Mouse (Mus musculus): ENCODE data around the gene Ank2. TPM values are rescaled to one million over a fixed set of nuclear protein-coding genes. Genes with fewer than 3 reads are reported as not detected.

The Ank2 gene
- total and polyA plus RNA-seq, 3 experiments: 18.9 to 95.5 (median 57.8) TPM

DNA sequence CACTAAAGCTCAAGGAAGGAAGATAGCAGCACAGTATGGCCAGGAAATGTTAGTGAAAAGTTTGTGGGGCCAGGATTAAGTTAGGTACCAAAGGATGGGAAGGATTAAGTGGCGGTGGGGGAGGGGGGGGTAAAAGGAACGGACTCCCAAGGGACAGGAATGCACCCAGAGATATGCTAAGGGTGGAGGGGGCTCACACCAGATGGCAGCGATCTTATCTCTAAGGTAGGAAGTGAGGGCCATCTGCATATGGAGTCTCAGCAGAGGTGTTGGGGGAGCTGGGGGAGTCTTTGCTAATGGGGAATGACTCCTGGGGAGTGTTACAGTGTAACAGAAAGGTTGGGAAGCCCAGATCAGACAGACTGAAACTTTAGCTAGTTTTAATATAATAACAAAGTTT is 39.3 kb downstream of the Ank2 start:
- DNase-seq (ENCODE audit: low spot score): peak; percentile 34
- Histone ChIP-seq H3K27me3 (ENCODE audit: insufficient read depth, low read length) (no peaks in the 10 kb centered on the region), H3K36me3 (replicated peaks) (peaks cover 14% of the 10 kb centered on the region), H3K9me3 (replicated peaks) (no peaks in the 10 kb centered on the region), H3K4me1 (ENCODE audit: insufficient read depth, low read depth, low read length) (peaks cover 81% of the 10 kb centered on the region), H3K4me3 (ENCODE audit: low read depth, low read length) (peak overlapping the region; percentile 57; the same call in 1 of the 2 replicates)
- TF ChIP-seq POLR2AphosphoS5 (IDR thresholded peaks at IDR 0.05; ENCODE audit: insufficient replicate concordance, low read depth, low read length): no peak
- 0 out of 2 replicates have a peak, but pooled peaks have one; percentile 39 for TF ChIP-seq GATA2 (IDR thresholded peaks at IDR 0.05; ENCODE audit: borderline replicate concordance, low read depth, low read length)
- TF ChIP-seq TAL1 (conservative IDR thresholded peaks at IDR 0.05; ENCODE audit: low read depth, low read length): peak; percentile 71
- ATAC-seq (ENCODE audit: extremely low read depth, insufficient number of reproducible peaks, low FRiP score, poor library complexity, severe bottlenecking): peak; percentile 71

DNA sequence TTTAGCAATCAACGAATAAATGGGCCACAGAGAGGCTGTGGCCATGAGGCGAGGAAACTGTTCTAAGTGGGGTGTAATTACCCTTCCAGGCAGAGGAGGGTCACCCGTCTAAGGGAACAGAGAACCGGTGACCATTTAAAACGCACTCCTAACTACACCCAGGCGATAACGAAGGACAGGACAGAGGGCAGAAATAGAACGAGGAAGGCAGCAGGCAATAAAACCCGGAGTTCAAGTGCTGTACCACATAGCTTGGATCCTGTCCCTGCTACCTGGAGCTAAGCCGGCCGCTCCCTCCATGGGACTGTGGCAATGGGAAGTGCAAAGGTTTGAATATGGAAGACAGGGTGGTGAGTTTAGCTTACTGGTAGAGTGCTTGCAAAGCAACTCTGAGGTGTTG is 40.2 kb downstream of the Ank2 start:
- ATAC-seq (ENCODE audit: extremely low read depth, insufficient number of reproducible peaks, low FRiP score, poor library complexity, severe bottlenecking) (no peak), DNase-seq (ENCODE audit: low spot score) (no peak)
- H3K4me1 ChIP-seq (ENCODE audit: insufficient read depth, low read depth, low read length): peaks cover 85% of the 10 kb centered on the region
- H3K4me3 ChIP-seq (ENCODE audit: low read depth, low read length): peak overlapping the region; percentile 57; the same call in 1 of the 2 replicates
- TF ChIP-seq GATA2 (IDR thresholded peaks at IDR 0.05; ENCODE audit: borderline replicate concordance, low read depth, low read length) (no peak), CTCF (IDR thresholded peaks at IDR 0.05; ENCODE audit: low read depth, low read length) (no peak), TAL1 (conservative IDR thresholded peaks at IDR 0.05; ENCODE audit: low read depth, low read length) (no peak), POLR2AphosphoS5 (IDR thresholded peaks at IDR 0.05; ENCODE audit: insufficient replicate concordance, low read depth, low read length) (no peak), GATA1 (IDR thresholded peaks at IDR 0.05; ENCODE audit: borderline replicate concordance, low read length) (no peak)
- H3K9me3 ChIP-seq (replicated peaks): no peaks in the 10 kb centered on the region
- no peaks in the 10 kb centered on the region for H3K27me3 ChIP-seq (ENCODE audit: insufficient read depth, low read length)
- peaks cover 17% of the 10 kb centered on the region for H3K36me3 ChIP-seq (replicated peaks)

DNA sequence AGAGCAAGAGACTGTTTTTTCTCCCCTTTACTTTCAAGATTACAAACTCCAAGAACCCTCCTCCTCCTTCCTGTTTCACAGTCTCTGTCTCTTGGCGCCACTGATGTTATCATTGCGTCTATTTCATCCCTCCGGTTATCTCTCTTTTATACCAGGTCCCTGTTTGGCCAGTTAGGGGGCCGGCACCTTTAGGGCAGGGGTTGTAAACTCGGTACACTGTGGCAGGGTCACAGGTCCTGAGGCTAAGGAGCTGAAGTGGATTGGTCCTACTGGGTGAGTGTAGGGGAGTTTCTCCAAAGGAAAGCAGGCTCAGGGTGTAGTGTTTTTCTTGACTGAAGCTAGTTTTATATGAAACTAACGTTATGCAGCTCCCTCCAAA is 40.7 kb downstream of the Ank2 start:
- peak overlapping the region; percentile 57; the same call in 1 of the 2 replicates for H3K4me3 ChIP-seq (ENCODE audit: low read depth, low read length)
- H3K27me3 ChIP-seq (ENCODE audit: insufficient read depth, low read length): no peaks in the 10 kb centered on the region
- TF ChIP-seq POLR2AphosphoS5 (IDR thresholded peaks at IDR 0.05; ENCODE audit: insufficient replicate concordance, low read depth, low read length): no peak
- TF ChIP-seq CTCF (IDR thresholded peaks at IDR 0.05; ENCODE audit: low read depth, low read length): no peak
- TF ChIP-seq GATA2 (IDR thresholded peaks at IDR 0.05; ENCODE audit: borderline replicate concordance, low read depth, low read length): 0 out of 2 replicates have a peak, but pooled peaks have one; percentile 19
- no peak for TF ChIP-seq TAL1 (conservative IDR thresholded peaks at IDR 0.05; ENCODE audit: low read depth, low read length)
- TF ChIP-seq GATA1 (IDR thresholded peaks at IDR 0.05; ENCODE audit: borderline replicate concordance, low read length): no peak
- no peak for DNase-seq (ENCODE audit: low spot score)
- peaks cover 17% of the 10 kb centered on the region for H3K36me3 ChIP-seq (replicated peaks)
- peaks cover 80% of the 10 kb centered on the region for H3K4me1 ChIP-seq (ENCODE audit: insufficient read depth, low read depth, low read length)
- H3K9me3 ChIP-seq (replicated peaks): no peaks in the 10 kb centered on the region
- peak; percentile 56 for ATAC-seq (ENCODE audit: extremely low read depth, insufficient number of reproducible peaks, low FRiP score, poor library complexity, severe bottlenecking)

DNA sequence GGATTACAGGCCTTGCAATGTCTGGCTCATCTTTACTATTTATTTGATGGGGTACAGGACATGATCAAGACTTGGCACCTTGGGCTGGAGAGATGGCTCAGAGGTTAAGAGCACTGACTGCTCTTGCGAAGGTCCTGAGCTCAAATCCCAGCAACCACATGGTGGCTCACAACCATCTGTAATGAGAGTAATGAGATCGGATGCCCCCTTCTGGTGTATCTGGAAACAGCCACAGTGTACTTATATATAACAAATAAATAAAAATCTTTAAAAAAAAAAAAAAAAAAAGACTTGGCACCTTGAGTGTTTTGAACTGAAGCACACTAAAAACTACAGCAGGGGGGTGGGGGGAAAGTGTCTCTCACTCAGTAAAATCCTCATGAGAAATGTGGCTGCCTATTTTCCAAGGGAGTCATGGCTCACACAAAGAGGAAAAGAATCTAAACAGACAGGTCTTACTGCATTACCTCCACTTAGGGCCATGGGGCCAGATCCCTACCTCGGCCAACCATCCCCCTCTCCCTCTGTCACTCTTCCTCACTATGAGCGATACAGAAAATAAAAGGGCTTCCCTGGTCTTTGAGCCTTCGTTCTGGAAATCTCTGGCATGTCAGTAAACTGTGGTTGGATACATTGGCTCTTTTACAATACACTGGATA is 41.3 kb downstream of the Ank2 start:
- Histone ChIP-seq H3K36me3 (replicated peaks) (peaks cover 17% of the 10 kb centered on the region), H3K4me3 (ENCODE audit: low read depth, low read length) (peak overlapping the region; percentile 57; the same call in 1 of the 2 replicates), H3K27me3 (ENCODE audit: insufficient read depth, low read length) (no peaks in the 10 kb centered on the region), H3K4me1 (ENCODE audit: insufficient read depth, low read depth, low read length) (peaks cover 78% of the 10 kb centered on the region), H3K9me3 (replicated peaks) (no peaks in the 10 kb centered on the region)
- TF ChIP-seq GATA2 (IDR thresholded peaks at IDR 0.05; ENCODE audit: borderline replicate concordance, low read depth, low read length) (no peak), CTCF (IDR thresholded peaks at IDR 0.05; ENCODE audit: low read depth, low read length) (no peak), TAL1 (conservative IDR thresholded peaks at IDR 0.05; ENCODE audit: low read depth, low read length) (no peak), GATA1 (IDR thresholded peaks at IDR 0.05; ENCODE audit: borderline replicate concordance, low read length) (no peak), POLR2AphosphoS5 (IDR thresholded peaks at IDR 0.05; ENCODE audit: insufficient replicate concordance, low read depth, low read length) (no peak)
- no peak for DNase-seq (ENCODE audit: low spot score)
- 0 out of 2 replicates have a peak, but pooled peaks have one; percentile 0 for ATAC-seq (ENCODE audit: extremely low read depth, insufficient number of reproducible peaks, low FRiP score, poor library complexity, severe bottlenecking)

DNA sequence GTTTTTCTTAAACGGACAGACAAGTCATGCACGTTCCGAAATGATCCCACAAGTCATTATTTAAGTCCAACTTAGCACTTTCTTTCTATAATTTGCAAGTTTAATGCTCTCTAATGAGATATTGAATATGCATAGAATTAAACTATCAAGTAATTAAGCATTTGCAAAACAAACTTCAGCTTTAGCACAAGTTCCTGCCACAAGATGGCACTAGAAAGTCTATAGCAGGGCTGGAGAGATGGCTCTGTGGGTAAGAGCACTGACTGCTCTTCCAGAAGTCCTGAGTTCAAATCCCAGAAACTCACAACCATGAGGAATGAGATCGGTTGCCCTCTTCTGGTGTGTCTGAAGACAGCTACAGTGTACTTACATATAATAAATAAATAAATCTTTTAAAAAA is 45.4 kb downstream of the Ank2 start:
- Histone ChIP-seq H3K4me1 (ENCODE audit: insufficient read depth, low read depth, low read length) (peaks cover 58% of the 10 kb centered on the region), H3K27me3 (ENCODE audit: insufficient read depth, low read length) (no peaks in the 10 kb centered on the region), H3K4me3 (ENCODE audit: low read depth, low read length) (no peak overlapping the region), H3K36me3 (replicated peaks) (peaks cover 35% of the 10 kb centered on the region), H3K9me3 (replicated peaks) (no peaks in the 10 kb centered on the region)
- no peak for ATAC-seq (ENCODE audit: extremely low read depth, insufficient number of reproducible peaks, low FRiP score, poor library complexity, severe bottlenecking)
- no peak for TF ChIP-seq CTCF (IDR thresholded peaks at IDR 0.05; ENCODE audit: low read depth, low read length)
- no peak for TF ChIP-seq TAL1 (conservative IDR thresholded peaks at IDR 0.05; ENCODE audit: low read depth, low read length)
- no peak for TF ChIP-seq POLR2AphosphoS5 (IDR thresholded peaks at IDR 0.05; ENCODE audit: insufficient replicate concordance, low read depth, low read length)
- TF ChIP-seq GATA1 (IDR thresholded peaks at IDR 0.05; ENCODE audit: borderline replicate concordance, low read length): no peak
- TF ChIP-seq GATA2 (IDR thresholded peaks at IDR 0.05; ENCODE audit: borderline replicate concordance, low read depth, low read length): no peak
- DNase-seq (ENCODE audit: low spot score): no peak

DNA sequence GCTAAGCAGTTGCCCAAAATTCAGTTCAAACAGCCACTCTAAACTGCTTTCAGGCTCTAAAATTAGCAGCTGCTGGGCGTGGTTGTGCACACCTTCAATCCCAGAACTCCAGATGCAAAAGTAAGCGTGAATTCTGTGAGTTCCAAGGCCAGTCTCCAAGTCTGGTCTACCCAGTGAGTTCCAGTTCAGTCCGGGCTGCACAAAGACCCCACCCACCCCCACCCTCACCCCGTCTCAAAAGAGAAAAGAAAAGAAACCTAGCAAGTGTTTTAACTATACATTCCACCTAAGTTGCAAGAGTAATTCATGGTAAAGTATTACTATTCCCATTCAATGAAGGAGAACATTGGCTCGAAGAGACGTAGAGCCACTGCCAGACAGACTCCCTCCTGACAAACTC is 45.9 kb downstream of the Ank2 start:
- TF ChIP-seq CTCF (IDR thresholded peaks at IDR 0.05; ENCODE audit: low read depth, low read length) (no peak), GATA1 (IDR thresholded peaks at IDR 0.05; ENCODE audit: borderline replicate concordance, low read length) (no peak), TAL1 (conservative IDR thresholded peaks at IDR 0.05; ENCODE audit: low read depth, low read length) (no peak), POLR2AphosphoS5 (IDR thresholded peaks at IDR 0.05; ENCODE audit: insufficient replicate concordance, low read depth, low read length) (no peak), GATA2 (IDR thresholded peaks at IDR 0.05; ENCODE audit: borderline replicate concordance, low read depth, low read length) (no peak)
- DNase-seq (ENCODE audit: low spot score) (no peak), ATAC-seq (ENCODE audit: extremely low read depth, insufficient number of reproducible peaks, low FRiP score, poor library complexity, severe bottlenecking) (no peak)
- H3K4me1 ChIP-seq (ENCODE audit: insufficient read depth, low read depth, low read length): peaks cover 53% of the 10 kb centered on the region
- H3K9me3 ChIP-seq (replicated peaks): no peaks in the 10 kb centered on the region
- peaks cover 39% of the 10 kb centered on the region for H3K36me3 ChIP-seq (replicated peaks)
- H3K27me3 ChIP-seq (ENCODE audit: insufficient read depth, low read length): no peaks in the 10 kb centered on the region
- no peak overlapping the region for H3K4me3 ChIP-seq (ENCODE audit: low read depth, low read length)

Data from G1E (cell line).